Mouse (Mus musculus) neural tube, embryonic 14.5 days (tissue): Measurements from ENCODE around the gene Cox8a. TPM values are rescaled to one million over a fixed set of nuclear protein-coding genes. Genes with fewer than 3 reads are reported as not detected.
A peak's percentile ranks its signal among the peaks of the same experiment; 100 is the strongest.

Experiments
- ATAC-seq: fragments of 200-750 bp; cut with Nextera tagmentation; 2 replicates; pipeline ENCODE4 v1.8.0; 2017; ENCODE audit warnings: low read depth, mild to moderate bottlenecking, moderate TSS enrichment, moderate library complexity
- H3K27ac ChIP-seq: fragments of 300-500 bp; sonication (generic); 2 replicates; pipeline ENCODE4 v1.5.1; 2014; ENCODE audit warnings: low read depth, mild to moderate bottlenecking, control low read depth, low read length, moderate library complexity, mixed read lengths
- H3K27me3 ChIP-seq: fragments of 300-500 bp; sonication (generic); 2 replicates; pipeline ENCODE4 v1.6.1; 2014; ENCODE audit warnings: low read length; ENCODE audit not compliant: control insufficient read depth, insufficient read depth
- H3K36me3 ChIP-seq: fragments of 300-500 bp; sonication (generic); 2 replicates; pipeline ENCODE4 v1.6.1; 2014; ENCODE audit warnings: low read length, mixed read lengths; ENCODE audit not compliant: control insufficient read depth, insufficient read depth
- H3K4me1 ChIP-seq: fragments of 300-500 bp; sonication (generic); 2 replicates; pipeline ENCODE4 v1.6.1; 2014; ENCODE audit warnings: low read length; ENCODE audit not compliant: control insufficient read depth, insufficient read depth
- H3K4me2 ChIP-seq: fragments of 300-500 bp; sonication (generic); 2 replicates; pipeline ENCODE4 v1.6.1; 2014; ENCODE audit warnings: mild to moderate bottlenecking, low read depth, low read length, control low read depth
- H3K4me3 ChIP-seq: fragments of 300-500 bp; sonication (generic); 2 replicates; pipeline ENCODE4 v1.5.1; 2014; ENCODE audit warnings: low read depth, low read length, control low read depth, mixed read lengths
- H3K9ac ChIP-seq: fragments of 300-500 bp; sonication (generic); replicated peaks from 2 replicates; pipeline ENCODE4 v1.6.1; 2014; ENCODE audit warnings: low read depth, mild to moderate bottlenecking, control low read depth, low read length, mixed read lengths
- H3K9me3 ChIP-seq: fragments of 300-500 bp; sonication (generic); 2 replicates; pipeline ENCODE4 v1.6.1; 2016; ENCODE audit warnings: low read length; ENCODE audit not compliant: control insufficient read depth
- WGBS: fragments of 180-500 bp; shearing (Covaris S2); extraction: QIAGEN DNeasy Blood & Tissue Kit; methylation state at CpG from one replicate; pipeline ENCODE4 v1.1.7; 2014; 5-methylcytosine and 5-hydroxymethylcytosine counted together
- polyA plus RNA-seq: library from polyadenylated mRNA; unstranded; fragments of >200 nt; fragmentation: Nextera tagmentation; extraction: Ambion mirVana; gene quantifications from 2 replicates; pipeline ENCODE4 v1.2.1, GENCODE M21; 2014

Cox8a gene
- 1,130 and 1,330 TPM in 2 replicates for polyA plus RNA-seq

GRCm38 (mm10) chr19:7217162-7217925 lies at the start of gene Cox8a:
TSS of gene Cox8a (minus strand) at chr19:7217616.
- Histone ChIP-seq H3K36me3 (peaks cover 6% of the 10 kb centered on the region), H3K9ac (peak within 1 kb of the TSS; percentile 76), H3K4me3 (peak within 1 kb of the TSS; percentile 69), H3K27ac (peak within 1 kb of the TSS; percentile 74), H3K4me2 (peak within 1 kb of the TSS; percentile 81), H3K27me3 (no peaks in the 10 kb centered on the region), H3K9me3 (no peaks in the 10 kb centered on the region), H3K4me1 (peaks cover 17% of the 10 kb centered on the region)
- WGBS = under 1% methylated on average over 47 of the region's 50 CpGs
- peak; percentile 98 for ATAC-seq

- peaks cover 47% of the 10 kb centered on the region for H3K4me1 ChIP-seq
- no peaks in the 10 kb centered on the region for H3K9me3 ChIP-seq
- H3K9ac ChIP-seq = no peak overlapping the region
- H3K4me2 ChIP-seq = no peak overlapping the region
- peaks cover 4% of the 10 kb centered on the region for H3K36me3 ChIP-seq
- H3K4me3 ChIP-seq = no peak overlapping the region
- H3K27me3 ChIP-seq = no peaks in the 10 kb centered on the region
- WGBS = 18% methylated on average over 4 of the region's 4 CpGs
- no peak for ATAC-seq
- H3K27ac ChIP-seq = peak overlapping the region; percentile 95
Measured at GRCm38 (mm10) chr19:7266421-7266831, 49.0 kb upstream of the Cox8a start.

GRCm38 (mm10) chr19:7265478-7266191 lies 48.2 kb upstream of the Cox8a start:
- Histone ChIP-seq H3K27me3 (no peaks in the 10 kb centered on the region), H3K4me1 (peaks cover 42% of the 10 kb centered on the region), H3K4me2 (no peak overlapping the region), H3K9me3 (no peaks in the 10 kb centered on the region), H3K4me3 (no peak overlapping the region), H3K27ac (peak overlapping the region; percentile 95), H3K9ac (0 out of 2 replicates have a peak overlapping the region, but pooled peaks have one; percentile 28), H3K36me3 (no peaks in the 10 kb centered on the region)
- WGBS = 11% methylated on average over 14 of the region's 14 CpGs
- no peak for ATAC-seq

GRCm38 (mm10) chr19:7264766-7265331 lies 47.4 kb upstream of the Cox8a start:
- Histone ChIP-seq H3K9ac (no peak overlapping the region), H3K36me3 (no peaks in the 10 kb centered on the region), H3K27me3 (no peaks in the 10 kb centered on the region), H3K4me1 (peaks cover 36% of the 10 kb centered on the region), H3K4me2 (no peak overlapping the region; the same call in 1 of the 2 replicates), H3K9me3 (no peaks in the 10 kb centered on the region), H3K27ac (peak overlapping the region; percentile 95), H3K4me3 (no peak overlapping the region)
- ATAC-seq = no peak
- 14% methylated on average over 6 of the region's 6 CpGs for WGBS

- Histone ChIP-seq H3K4me3 (no peak overlapping the region), H3K27me3 (no peaks in the 10 kb centered on the region), H3K4me1 (peaks cover 30% of the 10 kb centered on the region), H3K9ac (no peak overlapping the region), H3K4me2 (no peak overlapping the region), H3K27ac (no peak overlapping the region), H3K36me3 (no peaks in the 10 kb centered on the region), H3K9me3 (no peaks in the 10 kb centered on the region)
- 21% methylated on average over 9 of the region's 9 CpGs for WGBS
- ATAC-seq = no peak
Measured at GRCm38 (mm10) chr19:7264088-7264765, 46.8 kb upstream of the Cox8a start.

DNA sequence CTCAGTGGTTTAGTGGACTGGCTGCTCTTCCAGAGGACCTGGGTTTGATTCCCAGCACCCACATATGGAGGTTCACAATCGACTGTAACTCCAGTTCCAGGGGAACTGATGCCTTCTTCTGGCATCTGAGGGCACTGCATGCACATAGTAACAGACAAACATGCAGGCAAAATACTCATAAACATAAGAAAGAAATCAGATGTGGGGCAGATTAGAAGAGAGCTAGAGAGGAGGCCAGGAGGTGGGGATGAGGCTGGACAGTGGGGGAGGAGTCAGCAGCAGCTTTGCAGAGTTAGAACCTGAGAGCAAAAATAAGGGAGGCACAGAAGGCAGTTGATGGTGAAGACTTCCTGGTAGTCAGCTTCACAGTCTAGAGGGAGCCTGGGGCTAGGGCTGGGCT lies 45.2 kb upstream of the Cox8a start:
- Histone ChIP-seq H3K4me2 (no peak overlapping the region), H3K36me3 (no peaks in the 10 kb centered on the region), H3K9ac (no peak overlapping the region), H3K27me3 (no peaks in the 10 kb centered on the region), H3K9me3 (no peaks in the 10 kb centered on the region), H3K4me1 (peaks cover 24% of the 10 kb centered on the region), H3K4me3 (no peak overlapping the region), H3K27ac (no peak overlapping the region)
- no peak for ATAC-seq
- 97% methylated on average over 1 of the region's 1 CpGs for WGBS

GRCm38 (mm10) chr19:7261964-7262363 lies 44.5 kb upstream of the Cox8a start:
- Histone ChIP-seq H3K36me3 (no peaks in the 10 kb centered on the region), H3K4me1 (peaks cover 18% of the 10 kb centered on the region), H3K27me3 (no peaks in the 10 kb centered on the region), H3K27ac (no peak overlapping the region), H3K4me3 (no peak overlapping the region), H3K4me2 (no peak overlapping the region), H3K9ac (no peak overlapping the region), H3K9me3 (no peaks in the 10 kb centered on the region)
- 91% methylated on average over 3 of the region's 3 CpGs for WGBS
- no peak for ATAC-seq

- Histone ChIP-seq H3K4me1 (peaks cover 16% of the 10 kb centered on the region), H3K36me3 (no peaks in the 10 kb centered on the region), H3K4me2 (no peak overlapping the region), H3K27me3 (no peaks in the 10 kb centered on the region), H3K4me3 (no peak overlapping the region), H3K9ac (no peak overlapping the region), H3K9me3 (no peaks in the 10 kb centered on the region), H3K27ac (no peak overlapping the region)
- 86% methylated on average over 1 of the region's 1 CpGs for WGBS
- ATAC-seq = no peak
Measured at GRCm38 (mm10) chr19:7261476-7261875, 44.1 kb upstream of the Cox8a start.
